Mouse (Mus musculus): ENCODE measurements at regions not wholly inside any gene's neighbourhood (a gene's known extent, or its start where the extent isn't known, plus 50 kb on each side); places are given as distances from the start of the nearest gene placed in this dataset.

- Histone ChIP-seq H3K36me3 (ENCODE audit: control insufficient read depth in 1 of 2, insufficient read depth in 2 of 2, low read length in 2 of 2) (no peaks in the 10 kb centered on the region), H3K79me2 (ENCODE audit: control insufficient read depth, insufficient read depth, low read length, poor library complexity) (no peaks in the 10 kb centered on the region), H3K9me3 (replicated peaks; ENCODE audit: insufficient read depth, low read length) (no peaks in the 10 kb centered on the region), H3K27me3 (ENCODE audit: control insufficient read depth in 1 of 2, insufficient read depth in 2 of 2, low read length in 2 of 2) (no peaks in the 10 kb centered on the region), H3K27ac (ENCODE audit: control insufficient read depth, low read depth, low read length) (no peak overlapping the region), H3K4me3 (ENCODE audit: control insufficient read depth in 1 of 2, insufficient read depth in 1 of 2, low read depth in 2 of 2, low read length in 2 of 2) (no peak overlapping the region), H3K4me1 (ENCODE audit: control insufficient read depth in 1 of 2, insufficient read depth in 2 of 2, low read length in 2 of 2) (no peaks in the 10 kb centered on the region), H3K9ac (ENCODE audit: control insufficient read depth, low read depth, low read length, poor library complexity, severe bottlenecking) (no peak overlapping the region)
- TF ChIP-seq KAT2A (conservative IDR thresholded peaks at IDR 0.05; ENCODE audit: low read depth, low read length), result no peak
- no peak for TF ChIP-seq MAX (IDR thresholded peaks at IDR 0.05; ENCODE audit: low read length)
- TF ChIP-seq MEF2A (IDR thresholded peaks at IDR 0.05; ENCODE audit: extremely low read depth, insufficient replicate concordance, low read depth, low read length, poor library complexity, severe bottlenecking), result no peak
- no peak for TF ChIP-seq MYC (IDR thresholded peaks at IDR 0.05; ENCODE audit: low read depth, low read length)
- TF ChIP-seq RCOR1 (IDR thresholded peaks at IDR 0.05; ENCODE audit: low read depth, low read length), result no peak
- no peak for DNase-seq (ENCODE audit: low read depth, low spot score)
Observed at GRCm38 (mm10) chr9:49964666-49965065, 165.9 kb upstream of the Ncam1 start.

DNA sequence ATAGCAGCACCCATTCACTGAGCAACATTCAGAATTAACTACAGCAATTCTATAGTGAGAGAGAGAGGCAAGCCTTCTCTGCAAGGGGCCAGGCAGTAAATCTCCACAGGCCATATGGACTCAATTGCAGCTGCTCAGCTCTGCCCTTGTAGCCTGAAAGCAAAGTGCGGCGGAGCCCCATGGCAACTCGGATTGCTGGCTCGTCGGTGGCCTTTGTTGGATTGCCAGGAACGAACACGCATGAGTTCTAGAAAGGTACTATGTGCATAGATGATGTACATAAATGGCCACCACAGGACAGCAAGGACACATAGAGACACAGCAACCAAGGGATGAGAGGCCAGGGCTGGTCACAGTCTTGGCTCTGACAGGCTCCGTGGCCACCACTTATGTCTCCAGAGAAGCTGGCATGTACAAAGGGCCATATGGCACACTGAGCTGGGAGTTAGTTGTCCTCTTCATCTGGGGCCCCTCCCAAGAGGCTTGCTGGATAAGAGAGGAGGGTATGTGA is 163.9 kb upstream of the Ncam1 start:
- no peak for TF ChIP-seq ETS1 (IDR thresholded peaks at IDR 0.05; ENCODE audit: low read depth, low read length)
- TF ChIP-seq BHLHE40 (IDR thresholded peaks at IDR 0.05; ENCODE audit: borderline replicate concordance, low read depth, low read length), result no peak
- TF ChIP-seq CHD1 (IDR thresholded peaks at IDR 0.05; ENCODE audit: low read depth, low read length), result no peak
- no peak for TF ChIP-seq JUND (IDR thresholded peaks at IDR 0.05; ENCODE audit: low read depth, low read length)
- no peak for TF ChIP-seq ZC3H11A (IDR thresholded peaks at IDR 0.05; ENCODE audit: low read depth, low read length)
- TF ChIP-seq E2F4 (IDR thresholded peaks at IDR 0.05; ENCODE audit: borderline replicate concordance, low read depth, low read length), result no peak
- TF ChIP-seq ELF1 (IDR thresholded peaks at IDR 0.05; ENCODE audit: low read depth, low read length), result no peak
- no peak for TF ChIP-seq POLR2AphosphoS2 (IDR thresholded peaks at IDR 0.05; ENCODE audit: low read length)
- TF ChIP-seq NRF1 (IDR thresholded peaks at IDR 0.05; ENCODE audit: insufficient read depth, low read depth, low read length, poor library complexity, severe bottlenecking), result no peak
- no peak for TF ChIP-seq TBP (IDR thresholded peaks at IDR 0.05; ENCODE audit: low read depth, low read length)
- TF ChIP-seq TCF12 (IDR thresholded peaks at IDR 0.05; ENCODE audit: low read depth, low read length), result no peak
- no peak for TF ChIP-seq MAX (IDR thresholded peaks at IDR 0.05; ENCODE audit: low read length)
- no peak for TF ChIP-seq MXI1 (IDR thresholded peaks at IDR 0.05; ENCODE audit: low read depth, low read length)
- TF ChIP-seq EP300 (IDR thresholded peaks at IDR 0.05; ENCODE audit: low read depth in 1 of 2, low read length in 2 of 2), result no peak
- TF ChIP-seq POLR2A (IDR thresholded peaks at IDR 0.05; ENCODE audit: control insufficient read depth in 1 of 2, insufficient read depth in 1 of 2, low read depth in 1 of 2, low read length in 2 of 2, poor library complexity in 1 of 2), result no peak
- no peak for TF ChIP-seq SIN3A (IDR thresholded peaks at IDR 0.05; ENCODE audit: low read length)
- Histone ChIP-seq H3K27ac (ENCODE audit: control insufficient read depth, low read depth, low read length) (no peak overlapping the region), H3K9me3 (replicated peaks; ENCODE audit: insufficient read depth, low read length) (no peaks in the 10 kb centered on the region), H3K79me2 (ENCODE audit: control insufficient read depth, insufficient read depth, low read length, poor library complexity) (no peaks in the 10 kb centered on the region), H3K27me3 (ENCODE audit: control insufficient read depth in 1 of 2, insufficient read depth in 2 of 2, low read length in 2 of 2) (no peaks in the 10 kb centered on the region), H3K4me3 (ENCODE audit: control insufficient read depth in 1 of 2, insufficient read depth in 1 of 2, low read depth in 2 of 2, low read length in 2 of 2) (no peak overlapping the region), H3K36me3 (ENCODE audit: control insufficient read depth in 1 of 2, insufficient read depth in 2 of 2, low read length in 2 of 2) (no peaks in the 10 kb centered on the region), H3K9ac (ENCODE audit: control insufficient read depth, low read depth, low read length, poor library complexity, severe bottlenecking) (no peak overlapping the region), H3K4me1 (ENCODE audit: control insufficient read depth in 1 of 2, insufficient read depth in 2 of 2, low read length in 2 of 2) (no peaks in the 10 kb centered on the region)
- no peak for DNase-seq (ENCODE audit: low read depth, low spot score)

All from MEL (cell line).